26 mouse cellular contexts compared by ENCODE assay signal in the genomic region with DNA sequence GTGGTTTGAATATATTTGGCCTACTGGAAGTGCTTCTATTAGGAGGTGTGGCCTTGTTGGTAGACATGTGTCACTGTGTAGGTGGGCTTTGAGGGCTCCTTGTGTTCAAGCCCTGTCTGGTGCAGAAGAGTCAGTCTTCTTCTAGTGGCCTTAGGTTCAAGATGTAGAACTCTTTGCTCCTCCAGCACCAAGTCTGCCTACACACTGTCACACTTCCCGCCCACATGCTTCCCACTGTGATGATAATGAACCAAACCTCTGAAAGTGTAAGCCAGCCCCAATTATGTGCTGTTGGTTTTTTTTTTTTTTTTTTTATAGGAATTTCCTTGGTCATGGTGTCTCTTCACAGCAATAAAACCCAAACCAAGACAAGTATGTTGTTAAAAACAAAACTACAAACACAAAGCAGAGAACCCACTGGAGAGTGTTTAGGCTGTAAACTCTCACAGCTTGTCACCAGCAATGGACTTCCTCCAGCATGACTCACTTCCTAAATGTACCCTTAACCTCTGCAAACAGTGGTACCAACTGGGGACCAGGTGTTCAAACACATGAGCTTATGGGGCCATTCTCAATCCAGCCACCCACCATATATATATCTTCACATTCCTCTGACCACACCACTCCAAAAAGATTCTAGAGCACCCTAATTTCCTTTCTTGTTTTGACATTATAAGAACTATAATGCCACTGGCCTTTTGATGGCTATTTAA.
DNase-seq lines count a peak whose midpoint lies in the region; ATAC-seq lines count a peak whose summit lies in the region.
"Had no signal": no experiment of that assay in that cellular context is flagged by ENCODE, and none has a peak within 500 bp of the region (broad histone marks: within the 10 kb centered on the region; RNA-seq: fewer than 3 reads in every experiment).

No protein-coding gene starts in this region.

- WGBS in hindbrain, embryonic 11.5 days, result 92% methylated on average over 1 of the region's 1 CpGs
- WGBS in forebrain, embryonic 10.5 days, result 95% methylated on average over 1 of the region's 1 CpGs

- no peak overlapping the region for H3K4me2 ChIP-seq in hindbrain, embryonic 11.5 days (replicated peaks; ENCODE audit: low read depth, low read length)
- H3K4me2 ChIP-seq: heart, embryonic 12.5 days; heart, embryonic 15.5 days; hindbrain, embryonic 12.5 days; hindbrain, embryonic 15.5 days had no signal

- no peak overlapping the region for H3K4me3 ChIP-seq in hindbrain, embryonic 11.5 days (ENCODE audit: low read depth, low read length)
- H3K4me3 ChIP-seq in forebrain, embryonic 10.5 days, result no peak overlapping the region
- H3K4me3 ChIP-seq: heart, embryonic 12.5 days; heart, embryonic 15.5 days; hindbrain, embryonic 12.5 days; hindbrain, embryonic 15.5 days had no signal

- H3K27me3 ChIP-seq in hindbrain, embryonic 11.5 days (ENCODE audit: control insufficient read depth, insufficient read depth, low read length), result no peaks in the 10 kb centered on the region
- H3K27me3 ChIP-seq in forebrain, embryonic 10.5 days (ENCODE audit: poor library complexity, severe bottlenecking), result no peaks in the 10 kb centered on the region
- H3K27me3 ChIP-seq: heart, embryonic 12.5 days; heart, embryonic 15.5 days; hindbrain, embryonic 12.5 days; hindbrain, embryonic 15.5 days; Patski had no signal

- H3K36me3 ChIP-seq in hindbrain, embryonic 11.5 days (ENCODE audit: control insufficient read depth, insufficient read depth, low read length), result no peaks in the 10 kb centered on the region
- H3K36me3 ChIP-seq in forebrain, embryonic 10.5 days (replicated peaks), result no peaks in the 10 kb centered on the region
- H3K36me3 ChIP-seq: G1E; heart, embryonic 12.5 days; heart, embryonic 15.5 days; hindbrain, embryonic 12.5 days; hindbrain, embryonic 15.5 days had no signal

- no peak overlapping the region for H3K27ac ChIP-seq in hindbrain, embryonic 11.5 days (ENCODE audit: low read depth, low read length)
- H3K27ac ChIP-seq in forebrain, embryonic 10.5 days, result no peak overlapping the region
- H3K27ac ChIP-seq: heart, embryonic 15.5 days; hindbrain, embryonic 12.5 days; hindbrain, embryonic 15.5 days had no signal

- H3K4me1 ChIP-seq in hindbrain, embryonic 11.5 days (replicated peaks; ENCODE audit: control insufficient read depth, insufficient read depth, low read length), result no peaks in the 10 kb centered on the region
- no peaks in the 10 kb centered on the region for H3K4me1 ChIP-seq in forebrain, embryonic 10.5 days
- H3K4me1 ChIP-seq: hindbrain, embryonic 12.5 days had no signal

- no peak overlapping the region for H3K9ac ChIP-seq in hindbrain, embryonic 11.5 days (ENCODE audit: low read depth, low read length)
- H3K9ac ChIP-seq: forebrain, postnatal 0 days; heart, embryonic 12.5 days; heart, embryonic 15.5 days; hindbrain, embryonic 12.5 days; hindbrain, embryonic 15.5 days had no signal

- DNase-seq in 3T3-L1 (ENCODE audit: low read depth, low spot score) (peak; percentile 18), 416B (ENCODE audit: low read depth) (peak; percentile 64)
- peak; percentile 9 for DNase-seq in CD4-positive helper T cell, adult 2 months (ENCODE audit: low read depth, low spot score)
- DNase-seq in forelimb bud, embryonic 11.5 days (ENCODE audit: low read depth, low spot score), result peak; percentile 13
- DNase-seq in hindbrain, embryonic 11.5 days (ENCODE audit: low spot score), result no peak
- DNase-seq in retina, embryonic 14.5 days (ENCODE audit: low spot score), result no peak
- no peak for DNase-seq in forebrain, embryonic 10.5 days (ENCODE audit: extremely low spot score, low spot score)
- DNase-seq: adrenal gland, postnatal 14 days; cerebellum, adult 11-12 months; cerebellum, adult 8-10 months; cerebellum, postnatal 10 days; cerebellum, postnatal 36 days; forebrain, postnatal 0 days; gastrocnemius, postnatal 25 days; heart, adult 18-20 months; heart, postnatal 10 days; heart, postnatal 36 days had no signal

- H3K9me3 ChIP-seq in hindbrain, embryonic 11.5 days (ENCODE audit: control insufficient read depth, low read length), result no peaks in the 10 kb centered on the region
- H3K9me3 ChIP-seq in forebrain, embryonic 10.5 days, result no peaks in the 10 kb centered on the region
- H3K9me3 ChIP-seq: G1E; heart, embryonic 12.5 days; heart, embryonic 15.5 days; hindbrain, embryonic 12.5 days; hindbrain, embryonic 15.5 days had no signal

- ATAC-seq in hindbrain, embryonic 11.5 days (ENCODE audit: low FRiP score), result no peak
- ATAC-seq in megakaryocyte progenitor cell, adult 5-6 weeks (replicated peaks; ENCODE audit: poor library complexity), result no peak
- ATAC-seq: forebrain, embryonic 14.5 days; forebrain, postnatal 0 days; intestine, embryonic 16.5 days; Patski had no signal

Comparison
In these comparisons a context has a peak if more than half of its experiments do, and no peak if none do; other contexts are left out.
1. DNase-seq: peak in 3T3-L1 (single experiment), 416B (single experiment), CD4-positive helper T cell, adult 2 months (single experiment) and forelimb bud, embryonic 11.5 days (single experiment); none in hindbrain, embryonic 11.5 days (single experiment), retina, embryonic 14.5 days (single experiment) and forebrain, embryonic 10.5 days (single experiment).